Mouse (Mus musculus): ENCODE measurements around the gene Ccdc27. TPM values are rescaled to one million over a fixed set of nuclear protein-coding genes. Genes with fewer than 3 reads are reported as not detected.

Ccdc27 gene
- total and polyA plus RNA-seq, 2 experiments from 2014 or later, result not detected

DNA sequence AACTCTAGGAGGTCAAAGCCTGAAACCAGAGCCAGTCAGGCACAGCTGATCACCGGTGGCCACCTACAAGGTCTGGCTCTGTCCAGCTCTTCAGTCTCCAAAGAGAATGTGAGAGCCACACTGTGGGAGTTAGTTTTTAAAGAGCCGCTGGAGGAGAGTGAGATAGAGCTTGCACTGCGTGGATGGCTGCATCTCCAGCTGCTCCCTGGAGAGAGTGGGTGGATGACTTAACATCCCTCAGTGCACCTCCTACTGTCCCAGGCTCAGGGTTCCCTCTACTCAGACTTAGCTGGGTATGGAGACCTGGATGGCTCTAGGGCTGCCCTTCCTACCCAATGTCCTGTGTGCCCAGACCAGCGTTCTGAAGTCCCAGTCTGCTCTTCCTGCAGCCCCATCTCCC is 37.7 kb upstream of the Ccdc27 start:
- no peak for DNase-seq (ENCODE audit: low spot score)
- WGBS, result 33% methylated on average over 4 of the region's 4 CpGs
- no peak overlapping the region for H3K4me3 ChIP-seq (ENCODE audit: low read length)
- no peaks in the 10 kb centered on the region; the same call in 1 of the 2 replicates for H3K4me1 ChIP-seq (ENCODE audit: insufficient read depth, low read length)
- H3K9me3 ChIP-seq (ENCODE audit: low read length), result no peaks in the 10 kb centered on the region
- ATAC-seq, result no peak
- H3K27me3 ChIP-seq (ENCODE audit: insufficient read depth, low read length), result peaks cover 19% of the 10 kb centered on the region
- TF ChIP-seq CTCF (IDR thresholded peaks at IDR 0.05; ENCODE audit: low read depth), result no peak
- H3K4me2 ChIP-seq (ENCODE audit: low read depth, low read length), result no peak overlapping the region
- no peak overlapping the region for H3K9ac ChIP-seq (replicated peaks; ENCODE audit: low read length)
- H3K36me3 ChIP-seq (ENCODE audit: insufficient read depth, low read length), result no peaks in the 10 kb centered on the region
- H3K27ac ChIP-seq, result no peak overlapping the region

DNA sequence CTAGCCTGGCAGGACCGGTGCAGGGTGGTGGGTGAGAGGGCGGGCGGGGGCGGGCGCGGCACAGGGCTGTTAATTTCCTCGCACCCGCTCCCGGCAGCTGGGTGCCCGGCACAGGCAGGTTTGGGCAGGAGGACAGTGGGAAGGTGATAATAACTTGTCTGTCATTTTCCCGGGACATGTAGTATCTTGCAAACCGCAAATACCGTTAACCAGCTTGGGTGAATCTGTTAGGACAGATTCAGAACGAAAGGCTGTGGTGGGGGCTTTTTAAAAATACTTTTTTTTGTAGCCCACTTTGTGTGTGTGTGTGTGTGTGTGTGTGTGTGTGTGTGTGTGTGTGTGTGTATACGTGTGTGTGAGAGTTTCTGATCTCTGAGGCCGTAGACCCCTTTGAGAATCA is 29.5 kb upstream of the Ccdc27 start:
- WGBS, result 30% methylated on average over 10 of the region's 16 CpGs
- DNase-seq (ENCODE audit: low spot score), result no peak
- H3K27ac ChIP-seq, result no peak overlapping the region

DNA sequence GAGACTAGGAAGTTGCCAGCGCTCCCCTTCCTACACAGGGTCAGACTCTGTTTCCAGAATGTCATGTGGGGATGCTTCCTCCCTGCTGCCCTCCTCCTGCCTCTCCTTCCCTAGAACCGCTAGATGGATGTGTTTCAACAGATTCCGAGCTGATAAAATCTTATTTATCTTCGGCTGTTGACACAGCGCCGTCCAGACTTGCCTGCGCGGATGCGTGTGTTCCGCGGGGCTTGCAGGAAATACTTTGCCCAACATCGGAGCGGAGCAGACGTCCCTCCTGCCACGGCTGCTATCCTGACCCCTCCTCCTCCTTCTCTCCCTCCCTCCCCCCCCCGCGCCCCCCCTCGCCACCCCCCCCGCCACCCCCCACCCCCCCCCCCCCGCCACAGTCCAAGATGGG is 29.0 kb upstream of the Ccdc27 start:
- DNase-seq (ENCODE audit: low spot score), result peak; percentile 16
- H3K4me3 ChIP-seq (ENCODE audit: low read length), result peak overlapping the region; percentile 15; the same call in 1 of the 2 replicates
- 3% methylated on average over 15 of the region's 20 CpGs for WGBS

More for the DNA sequence above, 29.5 kb upstream of the Ccdc27 start:
- peak overlapping the region; percentile 45 for H3K4me2 ChIP-seq (ENCODE audit: low read depth, low read length)
- ATAC-seq, result no peak
- H3K4me1 ChIP-seq (ENCODE audit: insufficient read depth, low read length), result no peaks in the 10 kb centered on the region
- H3K27me3 ChIP-seq (ENCODE audit: insufficient read depth, low read length), result 0 out of 2 replicates have a peak, but pooled peaks cover 12% of the 10 kb centered on the region
- H3K36me3 ChIP-seq (ENCODE audit: insufficient read depth, low read length), result no peaks in the 10 kb centered on the region
- no peaks in the 10 kb centered on the region for H3K9me3 ChIP-seq (ENCODE audit: low read length)
- TF ChIP-seq CTCF (IDR thresholded peaks at IDR 0.05; ENCODE audit: low read depth), result no peak
- 0 out of 2 replicates have a peak overlapping the region, but pooled peaks have one; percentile 15 for H3K4me3 ChIP-seq (ENCODE audit: low read length)
- H3K9ac ChIP-seq (replicated peaks; ENCODE audit: low read length), result no peak overlapping the region

GRCm38 (mm10) chr4:154070896-154071295 is 28.4 kb upstream of the Ccdc27 start:
- no peak overlapping the region for H3K4me2 ChIP-seq (ENCODE audit: low read depth, low read length)
- no peaks in the 10 kb centered on the region for H3K36me3 ChIP-seq (ENCODE audit: insufficient read depth, low read length)
- no peak overlapping the region for H3K4me3 ChIP-seq (ENCODE audit: low read length)
- ATAC-seq (0 out of 2 replicates have a peak, but pooled peaks have one; percentile 46), DNase-seq (ENCODE audit: low spot score) (peak; percentile 38)
- H3K27ac ChIP-seq, result no peak overlapping the region
- H3K9ac ChIP-seq (replicated peaks; ENCODE audit: low read length), result no peak overlapping the region
- no peaks in the 10 kb centered on the region for H3K9me3 ChIP-seq (ENCODE audit: low read length)
- TF ChIP-seq CTCF (IDR thresholded peaks at IDR 0.05; ENCODE audit: low read depth), result peak; percentile 67
- no peaks in the 10 kb centered on the region for H3K4me1 ChIP-seq (ENCODE audit: insufficient read depth, low read length)
- 7% methylated on average over 5 of the region's 5 CpGs for WGBS
- H3K27me3 ChIP-seq (ENCODE audit: insufficient read depth, low read length), result 0 out of 2 replicates have a peak, but pooled peaks cover 12% of the 10 kb centered on the region

More for the DNA sequence above, 29.0 kb upstream of the Ccdc27 start:
- H3K4me1 ChIP-seq (ENCODE audit: insufficient read depth, low read length), result no peaks in the 10 kb centered on the region
- TF ChIP-seq CTCF (IDR thresholded peaks at IDR 0.05; ENCODE audit: low read depth), result no peak
- H3K4me2 ChIP-seq (ENCODE audit: low read depth, low read length), result peak overlapping the region; percentile 45
- H3K27ac ChIP-seq, result no peak overlapping the region
- H3K36me3 ChIP-seq (ENCODE audit: insufficient read depth, low read length), result no peaks in the 10 kb centered on the region
- H3K9ac ChIP-seq (replicated peaks; ENCODE audit: low read length), result no peak overlapping the region
- 0 out of 2 replicates have a peak, but pooled peaks cover 12% of the 10 kb centered on the region for H3K27me3 ChIP-seq (ENCODE audit: insufficient read depth, low read length)
- ATAC-seq, result no peak
- H3K9me3 ChIP-seq (ENCODE audit: low read length), result no peaks in the 10 kb centered on the region

DNA sequence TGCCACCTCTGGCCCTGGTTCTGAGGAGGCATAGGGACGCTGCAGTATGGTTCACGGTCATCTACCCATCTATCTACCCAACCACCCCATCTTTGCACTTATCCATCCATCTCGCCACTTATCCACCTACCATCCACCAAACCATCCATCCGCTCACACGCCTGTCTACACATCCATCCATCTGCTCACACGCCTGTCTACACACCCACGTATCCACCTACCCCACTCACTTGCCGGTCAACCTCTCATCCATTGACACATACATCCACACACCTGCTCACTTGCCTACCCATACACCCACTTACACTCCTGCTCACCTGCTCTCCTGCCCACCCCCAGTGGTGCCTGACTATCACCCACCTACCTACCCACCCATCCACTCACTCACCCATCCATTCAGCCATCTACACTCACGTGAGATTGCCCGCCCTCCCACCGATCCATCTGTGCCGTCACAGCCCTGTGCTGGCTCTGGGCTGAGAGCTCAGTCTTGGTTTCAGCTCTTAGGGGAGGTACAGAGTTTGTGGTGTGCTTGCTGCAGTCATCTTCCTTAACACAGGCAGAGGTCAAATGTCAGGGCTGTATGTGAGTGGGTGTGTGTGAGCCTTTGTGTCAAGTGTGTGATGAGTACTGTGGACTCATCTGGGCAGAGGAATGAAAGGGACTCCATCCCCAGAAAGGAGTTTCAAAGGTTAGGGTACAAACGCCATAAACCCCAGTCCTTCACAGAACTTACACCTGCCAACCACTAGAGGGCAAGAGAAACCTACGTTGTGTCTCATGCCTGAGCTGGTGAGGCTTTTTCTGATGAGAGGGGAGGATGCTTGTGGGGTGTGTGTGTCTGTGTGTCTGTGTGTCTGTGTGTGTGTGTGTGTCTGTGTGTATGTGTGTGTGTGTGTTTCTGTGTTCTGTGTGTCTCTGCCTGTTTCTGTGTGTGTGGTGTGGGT is 22.6 kb upstream of the Ccdc27 start:
- peak; percentile 75 for ATAC-seq
- H3K36me3 ChIP-seq (ENCODE audit: insufficient read depth, low read length), result no peaks in the 10 kb centered on the region
- no peak overlapping the region for H3K4me3 ChIP-seq (ENCODE audit: low read length)
- 66% methylated on average over 14 of the region's 14 CpGs for WGBS
- H3K4me2 ChIP-seq (ENCODE audit: low read depth, low read length), result no peak overlapping the region
- peak; percentile 99 for TF ChIP-seq CTCF (IDR thresholded peaks at IDR 0.05; ENCODE audit: low read depth)
- H3K9ac ChIP-seq (replicated peaks; ENCODE audit: low read length), result no peak overlapping the region
- no peak overlapping the region for H3K27ac ChIP-seq
- no peaks in the 10 kb centered on the region for H3K9me3 ChIP-seq (ENCODE audit: low read length)
- H3K4me1 ChIP-seq (ENCODE audit: insufficient read depth, low read length), result no peaks in the 10 kb centered on the region
- peak; percentile 74 for DNase-seq (ENCODE audit: low spot score)
- no peaks in the 10 kb centered on the region; the same call in 1 of the 2 replicates for H3K27me3 ChIP-seq (ENCODE audit: insufficient read depth, low read length)

GRCm38 (mm10) chr4:154057696-154058095 is 15.2 kb upstream of the Ccdc27 start:
- Histone ChIP-seq H3K4me2 (ENCODE audit: low read depth, low read length) (no peak overlapping the region), H3K4me3 (ENCODE audit: low read length) (no peak overlapping the region), H3K9ac (replicated peaks; ENCODE audit: low read length) (no peak overlapping the region), H3K27ac (no peak overlapping the region), H3K4me1 (ENCODE audit: insufficient read depth, low read length) (no peaks in the 10 kb centered on the region), H3K27me3 (ENCODE audit: insufficient read depth, low read length) (no peaks in the 10 kb centered on the region), H3K36me3 (ENCODE audit: insufficient read depth, low read length) (no peaks in the 10 kb centered on the region), H3K9me3 (ENCODE audit: low read length) (no peaks in the 10 kb centered on the region)
- DNase-seq (ENCODE audit: low spot score) (no peak), ATAC-seq (no peak)
- WGBS, result 57% methylated on average over 4 of the region's 4 CpGs
- no peak for TF ChIP-seq CTCF (IDR thresholded peaks at IDR 0.05; ENCODE audit: low read depth)

All from hindbrain, postnatal 0 days (tissue).